Mouse (Mus musculus): ENCODE measurements around the gene Bud23. TPM values are rescaled to one million over a fixed set of nuclear protein-coding genes. Genes with fewer than 3 reads are reported as not detected.
A peak's percentile ranks its signal among the peaks of the same experiment; 100 is the strongest.
"Not testable (repeated sequence)": the region's sequence is repeated elsewhere in the genome, so short reads cannot be mapped to it uniquely, and the experiment has no call there.

The Bud23 gene
- 158 and 179 TPM in 2 replicates for polyA plus RNA-seq (2016; fragmentation: Nextera tagmentation; extraction: Ambion mirVana)

DNA sequence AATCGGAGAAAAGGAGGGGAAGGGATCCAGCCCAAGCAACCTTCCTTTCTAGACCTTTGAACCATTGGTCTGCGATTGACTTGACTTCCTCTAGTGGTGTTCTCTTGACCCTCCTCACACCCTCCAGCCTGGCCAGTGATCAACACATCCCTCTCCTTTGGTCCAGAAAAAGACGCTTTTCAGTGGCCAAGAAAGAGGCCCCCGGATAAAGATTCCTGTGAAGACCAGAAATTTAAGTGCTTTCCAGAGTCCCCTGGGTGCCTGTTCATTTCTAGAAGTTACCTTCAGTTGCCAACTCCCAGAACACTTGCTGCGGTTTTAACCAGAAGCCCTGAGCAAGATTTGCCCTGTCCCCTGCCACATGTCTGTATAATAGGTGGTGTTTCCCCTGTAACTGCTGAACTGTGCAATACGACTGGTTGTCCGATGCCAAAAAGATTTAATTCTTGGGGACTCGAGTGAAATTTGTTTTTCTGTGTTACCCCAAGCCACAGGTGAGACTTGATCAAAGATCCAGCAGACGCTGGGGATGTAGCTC, at the start of gene Bud23:
Gene Bud23, minus strand, starts transcription at position 51 of the 538 bp plus-strand sequence.
- 79% methylated on average over 9 of the region's 9 CpGs for WGBS
- peak within 1 kb of the TSS; percentile 87 for H3K27ac ChIP-seq (replicated peaks)
- H3K4me1 ChIP-seq, result peaks cover 27% of the 10 kb centered on the region
- H3K4me3 ChIP-seq, result peak within 1 kb of the TSS; percentile 88
- not testable (repeated sequence) for H3K9me3 ChIP-seq (replicated peaks); DNase-seq (ENCODE audit: low spot score); H3K27me3 ChIP-seq (ENCODE audit: low read depth, poor library complexity, severe bottlenecking)
- H3K36me3 ChIP-seq, result peaks cover 52% of the 10 kb centered on the region

- Histone ChIP-seq H3K27ac (replicated peaks) (no peak overlapping the region), H3K27me3 (ENCODE audit: low read depth, poor library complexity, severe bottlenecking) (peaks cover 21% of the 10 kb centered on the region), H3K9me3 (replicated peaks) (no peaks in the 10 kb centered on the region), H3K4me3 (no peak overlapping the region), H3K4me1 (peaks cover 3% of the 10 kb centered on the region), H3K36me3 (no peaks in the 10 kb centered on the region)
- no peak for DNase-seq (ENCODE audit: low spot score)
- WGBS, result 87% methylated on average over 12 of the region's 12 CpGs
Observed at GRCm38 (mm10) chr5:135113782-135114181, 49.0 kb upstream of the Bud23 start.

- Histone ChIP-seq H3K27me3 (ENCODE audit: low read depth, poor library complexity, severe bottlenecking) (peaks cover 59% of the 10 kb centered on the region), H3K27ac (replicated peaks) (no peak overlapping the region), H3K4me3 (no peak overlapping the region), H3K4me1 (peaks cover 23% of the 10 kb centered on the region), H3K36me3 (no peaks in the 10 kb centered on the region), H3K9me3 (replicated peaks) (no peaks in the 10 kb centered on the region)
- DNase-seq (ENCODE audit: low spot score), result no peak
- 69% methylated on average over 6 of the region's 6 CpGs for WGBS
Observed at GRCm38 (mm10) chr5:135109976-135110375, 45.2 kb upstream of the Bud23 start.

GRCm38 (mm10) chr5:135109426-135109825, 44.7 kb upstream of the Bud23 start:
- Histone ChIP-seq H3K9me3 (replicated peaks) (no peaks in the 10 kb centered on the region), H3K4me3 (no peak overlapping the region), H3K4me1 (peaks cover 23% of the 10 kb centered on the region), H3K27ac (replicated peaks) (no peak overlapping the region), H3K36me3 (no peaks in the 10 kb centered on the region), H3K27me3 (ENCODE audit: low read depth, poor library complexity, severe bottlenecking) (peaks cover 63% of the 10 kb centered on the region)
- 93% methylated on average over 3 of the region's 3 CpGs for WGBS
- no peak for DNase-seq (ENCODE audit: low spot score)

DNA sequence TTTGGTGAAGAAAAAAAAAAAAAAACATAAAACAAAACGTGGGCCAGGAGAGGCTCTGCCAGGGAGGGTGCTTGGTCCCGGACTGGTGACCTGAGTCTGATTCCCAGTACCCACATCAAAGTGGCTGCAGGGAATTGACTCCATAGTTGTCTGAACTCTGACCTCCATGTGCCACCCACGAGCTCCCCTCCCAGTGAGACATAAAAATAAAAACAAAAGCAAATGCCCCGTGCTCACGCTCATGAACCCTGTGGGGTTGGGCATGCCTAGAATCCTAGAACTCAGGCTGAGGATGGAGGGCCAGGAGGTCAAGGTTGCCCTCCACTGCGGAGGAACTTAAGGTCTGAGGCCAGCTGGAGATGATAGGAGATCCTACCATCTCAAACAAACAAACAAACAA, 44.3 kb upstream of the Bud23 start:
- 52% methylated on average over 6 of the region's 6 CpGs for WGBS
- Histone ChIP-seq H3K36me3 (no peaks in the 10 kb centered on the region), H3K4me1 (peaks cover 23% of the 10 kb centered on the region), H3K27ac (replicated peaks) (no peak overlapping the region), H3K27me3 (ENCODE audit: low read depth, poor library complexity, severe bottlenecking) (peaks cover 63% of the 10 kb centered on the region), H3K4me3 (no peak overlapping the region), H3K9me3 (replicated peaks) (no peaks in the 10 kb centered on the region)
- no peak for DNase-seq (ENCODE audit: low spot score)

- Histone ChIP-seq H3K36me3 (no peaks in the 10 kb centered on the region), H3K9me3 (replicated peaks) (no peaks in the 10 kb centered on the region), H3K4me3 (peak overlapping the region; percentile 67), H3K27me3 (ENCODE audit: low read depth, poor library complexity, severe bottlenecking) (peaks cover 63% of the 10 kb centered on the region), H3K4me1 (peaks cover 23% of the 10 kb centered on the region), H3K27ac (replicated peaks) (peak overlapping the region; percentile 77; the same call in 1 of the 2 replicates)
- peak; percentile 63 for DNase-seq (ENCODE audit: low spot score)
- 11% methylated on average over 40 of the region's 40 CpGs for WGBS
Observed at GRCm38 (mm10) chr5:135107521-135108501, 43.1 kb upstream of the Bud23 start.

- H3K27ac ChIP-seq (replicated peaks), result peak overlapping the region; percentile 77
- DNase-seq (ENCODE audit: low spot score), result peak; percentile 88
- H3K36me3 ChIP-seq, result no peaks in the 10 kb centered on the region
- no peaks in the 10 kb centered on the region for H3K9me3 ChIP-seq (replicated peaks)
- peak overlapping the region; percentile 67 for H3K4me3 ChIP-seq
- H3K27me3 ChIP-seq (ENCODE audit: low read depth, poor library complexity, severe bottlenecking), result peaks cover 63% of the 10 kb centered on the region
- WGBS, result under 1% methylated on average over 48 of the region's 48 CpGs
- peaks cover 23% of the 10 kb centered on the region for H3K4me1 ChIP-seq
Observed at GRCm38 (mm10) chr5:135106758-135107256, 42.0 kb upstream of the Bud23 start.

DNA sequence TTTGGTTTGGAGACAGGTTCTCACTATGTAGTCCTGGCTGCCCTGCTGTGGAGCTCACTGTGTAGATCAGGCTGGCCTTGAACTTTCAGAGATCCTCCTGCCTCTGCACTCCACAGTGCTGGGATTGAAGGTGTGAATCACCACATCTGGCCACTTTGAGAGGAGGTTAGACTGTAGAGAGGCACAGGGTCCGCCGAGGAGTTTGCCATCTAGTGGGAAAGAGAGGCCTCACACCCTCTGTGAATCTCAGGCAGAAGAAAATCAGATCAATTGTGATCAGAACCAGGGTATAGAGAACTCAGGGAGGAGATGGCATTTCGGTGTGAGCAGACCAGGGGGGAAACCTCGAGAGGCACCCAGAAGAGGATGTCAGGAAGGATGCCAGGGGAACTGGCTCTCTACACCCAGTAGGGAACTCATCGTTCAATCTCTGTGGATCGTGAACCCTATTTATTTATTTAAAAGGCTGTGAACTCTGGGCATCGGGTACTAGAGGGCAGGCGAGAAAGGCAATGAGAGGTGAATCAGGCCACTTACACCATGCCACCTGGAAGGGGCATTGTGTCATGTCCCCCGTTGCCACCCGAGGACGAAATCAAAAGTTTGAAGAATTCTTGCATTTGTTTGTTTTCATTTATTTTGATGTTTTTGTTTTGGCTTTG, 39.4 kb upstream of the Bud23 start:
- H3K27ac ChIP-seq (replicated peaks), result no peak overlapping the region
- peaks cover 45% of the 10 kb centered on the region for H3K27me3 ChIP-seq (ENCODE audit: low read depth, poor library complexity, severe bottlenecking)
- WGBS, result 67% methylated on average over 11 of the region's 11 CpGs
- H3K36me3 ChIP-seq, result no peaks in the 10 kb centered on the region
- no peaks in the 10 kb centered on the region for H3K9me3 ChIP-seq (replicated peaks)
- no peak overlapping the region for H3K4me3 ChIP-seq
- H3K4me1 ChIP-seq, result peaks cover 23% of the 10 kb centered on the region
- no peak for DNase-seq (ENCODE audit: low spot score)

- Histone ChIP-seq H3K27me3 (ENCODE audit: low read depth, poor library complexity, severe bottlenecking) (peaks cover 13% of the 10 kb centered on the region), H3K36me3 (no peaks in the 10 kb centered on the region), H3K9me3 (replicated peaks) (no peaks in the 10 kb centered on the region), H3K27ac (replicated peaks) (no peak overlapping the region), H3K4me1 (no peaks in the 10 kb centered on the region), H3K4me3 (no peak overlapping the region)
- 61% methylated on average over 1 of the region's 1 CpGs for WGBS
- DNase-seq (ENCODE audit: low spot score), result no peak
Observed at GRCm38 (mm10) chr5:135100981-135101380, 36.2 kb upstream of the Bud23 start.

GRCm38 (mm10) chr5:135089653-135090052, 24.9 kb upstream of the Bud23 start, which contains the start of gene Mlxipl:
TSS of gene Mlxipl (plus strand) at chr5:135089890.
- Histone ChIP-seq H3K36me3 (no peaks in the 10 kb centered on the region), H3K4me3 (peak within 1 kb of the TSS; percentile 36), H3K4me1 (peaks cover 10% of the 10 kb centered on the region), H3K9me3 (replicated peaks) (no peaks in the 10 kb centered on the region), H3K27ac (replicated peaks) (peak within 1 kb of the TSS; percentile 5; the same call in 1 of the 2 replicates), H3K27me3 (ENCODE audit: low read depth, poor library complexity, severe bottlenecking) (peaks cover 62% of the 10 kb centered on the region)
- DNase-seq (ENCODE audit: low spot score), result no peak
- 3% methylated on average over 39 of the region's 39 CpGs for WGBS

DNA sequence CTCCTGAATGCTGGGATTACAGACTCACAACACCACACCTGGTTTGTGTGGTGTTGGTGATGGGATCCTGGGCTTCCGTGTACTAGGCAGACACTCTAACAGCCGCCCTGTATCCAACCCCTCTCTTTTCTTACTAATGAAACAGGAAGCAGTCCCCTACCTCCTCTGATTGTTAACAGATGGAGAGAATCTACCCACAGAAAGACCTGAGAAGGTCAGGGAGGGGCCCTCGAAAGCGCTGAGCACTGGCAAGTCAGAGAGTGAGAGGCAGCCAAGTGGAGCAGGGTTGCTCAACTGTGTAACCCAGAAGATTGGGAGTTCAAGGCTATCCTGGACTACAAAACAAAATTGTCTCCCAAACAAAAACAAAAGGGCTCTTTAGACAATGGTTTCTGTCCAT, 22.1 kb upstream of the Bud23 start:
- peaks cover 54% of the 10 kb centered on the region for H3K27me3 ChIP-seq (ENCODE audit: low read depth, poor library complexity, severe bottlenecking)
- H3K9me3 ChIP-seq (replicated peaks), result no peaks in the 10 kb centered on the region
- no peak overlapping the region for H3K27ac ChIP-seq (replicated peaks)
- H3K4me3 ChIP-seq, result no peak overlapping the region
- DNase-seq (ENCODE audit: low spot score), result no peak
- WGBS, result 72% methylated on average over 4 of the region's 4 CpGs
- H3K4me1 ChIP-seq, result peaks cover 13% of the 10 kb centered on the region
- no peaks in the 10 kb centered on the region for H3K36me3 ChIP-seq

DNA sequence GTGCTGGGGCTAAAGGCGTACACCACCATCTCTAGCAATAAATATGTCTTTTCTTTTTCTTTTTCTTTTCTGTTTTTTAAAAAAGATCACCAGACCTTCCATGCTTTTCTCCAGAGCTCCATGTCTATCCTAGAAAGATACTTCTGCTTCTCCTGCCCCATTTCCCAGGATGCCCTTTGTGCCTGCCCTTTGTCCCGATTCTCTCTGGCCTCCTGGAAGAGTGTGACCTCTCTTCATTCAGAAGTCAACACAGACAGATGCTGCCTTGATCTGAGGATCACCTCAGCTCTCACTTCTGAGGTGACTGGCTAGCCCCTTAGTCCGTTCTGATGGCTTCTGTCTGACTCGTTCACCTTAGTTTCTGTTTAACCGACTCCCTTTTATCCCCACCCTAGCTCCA, 15.8 kb upstream of the Bud23 start:
- Histone ChIP-seq H3K27me3 (ENCODE audit: low read depth, poor library complexity, severe bottlenecking) (peaks cover 16% of the 10 kb centered on the region), H3K36me3 (peaks cover 9% of the 10 kb centered on the region), H3K27ac (replicated peaks) (no peak overlapping the region), H3K9me3 (replicated peaks) (no peaks in the 10 kb centered on the region), H3K4me1 (peaks cover 24% of the 10 kb centered on the region), H3K4me3 (no peak overlapping the region)
- WGBS, result 91% methylated on average over 5 of the region's 5 CpGs
- no peak for DNase-seq (ENCODE audit: low spot score)

All from midbrain, embryonic 10.5 days (tissue).